Mouse (Mus musculus) erythroblast, embryonic 14.5 days (primary cell): ENCODE results near the gene Limch1. TPM values are rescaled to one million over a fixed set of nuclear protein-coding genes. Genes with fewer than 3 reads are reported as not detected.

ENCODE experiments used
- H3K27me3 ChIP-seq: 2 replicates; pipeline ENCODE4 v1.6.1; 2012; ENCODE audit warnings: inconsistent platforms; ENCODE audit not compliant: control insufficient read depth
- H3K36me3 ChIP-seq: 2 replicates; pipeline ENCODE4 v1.6.1; 2012; ENCODE audit warnings: mild to moderate bottlenecking, inconsistent platforms; ENCODE audit not compliant: control insufficient read depth
- H3K4me1 ChIP-seq: 2 replicates; pipeline ENCODE4 v1.6.1; 2012; ENCODE audit warnings: inconsistent platforms; ENCODE audit not compliant: control insufficient read depth
- H3K4me3 ChIP-seq: replicated peaks from 2 replicates; pipeline ENCODE3; 2012; ENCODE audit warnings: moderate library complexity, mild to moderate bottlenecking, inconsistent platforms
- H3K9me3 ChIP-seq: 2 replicates; pipeline ENCODE4 v1.6.1; 2012; ENCODE audit warnings: low read length, inconsistent platforms, mixed read lengths; ENCODE audit not compliant: control insufficient read depth
- GATA1 ChIP-seq: IDR thresholded peaks from 2 replicates; pipeline ENCODE4 v1.6.1; 2012; ENCODE audit warnings: low read length, inconsistent platforms, mixed read lengths
- TAL1 ChIP-seq: IDR thresholded peaks from 3 replicates; pipeline ENCODE4 v1.6.1; 2012; ENCODE audit warnings: low read length, inconsistent platforms, mixed read lengths
- polyA plus RNA-seq: library from polyadenylated mRNA; stranded (reverse); fragments of >175 nt; gene quantifications from 2 replicates; pipeline ENCODE4 v1.2.3, GENCODE M21; 2012

The Limch1 gene
- polyA plus RNA-seq, 1 experiment = not detected

GRCm38 (mm10) chr5:66717931-66718330, 27.7 kb upstream of the Limch1 start:
- Histone ChIP-seq H3K4me1 (no peaks in the 10 kb centered on the region), H3K36me3 (no peaks in the 10 kb centered on the region), H3K4me3 (no peak overlapping the region), H3K27me3 (no peaks in the 10 kb centered on the region; the same call in 1 of the 2 replicates), H3K9me3 (peaks cover 3% of the 10 kb centered on the region)
- TF ChIP-seq TAL1 = no peak
- TF ChIP-seq GATA1 = no peak

- Histone ChIP-seq H3K36me3 (no peaks in the 10 kb centered on the region), H3K4me1 (no peaks in the 10 kb centered on the region), H3K9me3 (peaks cover 3% of the 10 kb centered on the region), H3K4me3 (no peak overlapping the region), H3K27me3 (no peaks in the 10 kb centered on the region; the same call in 1 of the 2 replicates)
- TF ChIP-seq TAL1 (no peak), GATA1 (no peak)
Observed at GRCm38 (mm10) chr5:66718413-66718812, 27.2 kb upstream of the Limch1 start.

GRCm38 (mm10) chr5:66718880-66719279, 26.7 kb upstream of the Limch1 start:
- TF ChIP-seq TAL1 (no peak), GATA1 (no peak)
- Histone ChIP-seq H3K4me1 (no peaks in the 10 kb centered on the region), H3K4me3 (no peak overlapping the region), H3K36me3 (no peaks in the 10 kb centered on the region), H3K27me3 (no peaks in the 10 kb centered on the region; the same call in 1 of the 2 replicates), H3K9me3 (peaks cover 3% of the 10 kb centered on the region)

GRCm38 (mm10) chr5:66720921-66721320, 24.7 kb upstream of the Limch1 start:
- TF ChIP-seq TAL1 (no peak), GATA1 (no peak)
- H3K9me3 ChIP-seq = peaks cover 3% of the 10 kb centered on the region
- no peaks in the 10 kb centered on the region for H3K4me1 ChIP-seq
- no peaks in the 10 kb centered on the region for H3K36me3 ChIP-seq
- H3K27me3 ChIP-seq = no peaks in the 10 kb centered on the region; the same call in 1 of the 2 replicates
- H3K4me3 ChIP-seq = no peak overlapping the region

GRCm38 (mm10) chr5:66722586-66722985, 23.0 kb upstream of the Limch1 start:
- H3K4me1 ChIP-seq = no peaks in the 10 kb centered on the region
- TF ChIP-seq GATA1 (no peak), TAL1 (no peak)
- peaks cover 3% of the 10 kb centered on the region for H3K9me3 ChIP-seq
- H3K36me3 ChIP-seq = no peaks in the 10 kb centered on the region
- H3K27me3 ChIP-seq = no peaks in the 10 kb centered on the region; the same call in 1 of the 2 replicates
- H3K4me3 ChIP-seq = no peak overlapping the region

- H3K27me3 ChIP-seq = no peaks in the 10 kb centered on the region; the same call in 1 of the 2 replicates
- H3K36me3 ChIP-seq = no peaks in the 10 kb centered on the region
- H3K4me3 ChIP-seq = no peak overlapping the region
- peaks cover 3% of the 10 kb centered on the region for H3K9me3 ChIP-seq
- H3K4me1 ChIP-seq = no peaks in the 10 kb centered on the region
- no peak for TF ChIP-seq GATA1
Observed at GRCm38 (mm10) chr5:66723037-66723436, 22.6 kb upstream of the Limch1 start.

GRCm38 (mm10) chr5:66723626-66724025, 22.0 kb upstream of the Limch1 start:
- Histone ChIP-seq H3K36me3 (no peaks in the 10 kb centered on the region), H3K4me3 (no peak overlapping the region), H3K27me3 (no peaks in the 10 kb centered on the region; the same call in 1 of the 2 replicates), H3K4me1 (no peaks in the 10 kb centered on the region), H3K9me3 (peaks cover 3% of the 10 kb centered on the region)
- no peak for TF ChIP-seq TAL1
- TF ChIP-seq GATA1 = no peak

GRCm38 (mm10) chr5:66729306-66729705, 16.3 kb upstream of the Limch1 start:
- H3K4me3 ChIP-seq = no peak overlapping the region
- TF ChIP-seq GATA1 = no peak
- no peak for TF ChIP-seq TAL1
- no peaks in the 10 kb centered on the region for H3K27me3 ChIP-seq

GRCm38 (mm10) chr5:66730621-66731301, 14.9 kb upstream of the Limch1 start:
- no peaks in the 10 kb centered on the region for H3K27me3 ChIP-seq
- H3K9me3 ChIP-seq = no peaks in the 10 kb centered on the region
- no peaks in the 10 kb centered on the region for H3K4me1 ChIP-seq
- no peaks in the 10 kb centered on the region for H3K36me3 ChIP-seq
- no peak overlapping the region for H3K4me3 ChIP-seq
- no peak for TF ChIP-seq TAL1
- no peak for TF ChIP-seq GATA1

More at GRCm38 (mm10) chr5:66729306-66729705, 16.3 kb upstream of the Limch1 start:
- Histone ChIP-seq H3K9me3 (no peaks in the 10 kb centered on the region), H3K36me3 (no peaks in the 10 kb centered on the region), H3K4me1 (no peaks in the 10 kb centered on the region)
